ENCODE assay signal across 7 mouse cellular contexts in genomic region chr11:95145851-95146403, GRCm38 (mm10). TPM values are rescaled to one million over a fixed set of nuclear protein-coding genes. Genes with fewer than 3 reads are reported as not detected.
A peak's percentile ranks its signal among the peaks of the same experiment; 100 is the strongest.
DNase-seq lines count a peak whose midpoint lies in the region; ATAC-seq lines count a peak whose summit lies in the region.

Gene Dlx4, minus strand, starts transcription at chr11:95146263.

- H3K4me2 ChIP-seq in heart, embryonic 13.5 days, result peak within 1 kb of the TSS; percentile 78
- H3K4me2 ChIP-seq in limb, embryonic 15.5 days, result peak within 1 kb of the TSS; percentile 83
- peak within 1 kb of the TSS; percentile 67 for H3K4me2 ChIP-seq in midbrain, embryonic 16.5 days (ENCODE audit: low read length)

- ATAC-seq in heart, embryonic 13.5 days (ENCODE audit: extremely low read depth, insufficient number of reproducible peaks, low FRiP score, low TSS enrichment), result no peak
- ATAC-seq in limb, embryonic 15.5 days (ENCODE audit: insufficient number of reproducible peaks, low FRiP score, low TSS enrichment, low read depth), result no peak
- ATAC-seq in midbrain, embryonic 16.5 days, result peak; percentile 25; the same call in 1 of the 2 replicates

- no peak within 1 kb of the TSS for H3K27ac ChIP-seq in brown adipose tissue, adult 24 weeks (replicated peaks; ENCODE audit: low read depth, low read length)
- no peak within 1 kb of the TSS for H3K27ac ChIP-seq in heart, embryonic 13.5 days (replicated peaks)
- H3K27ac ChIP-seq in limb, embryonic 15.5 days, result 0 out of 2 replicates have a peak within 1 kb of the TSS, but pooled peaks have one; percentile 7
- H3K27ac ChIP-seq in midbrain, embryonic 16.5 days (ENCODE audit: low read length), result no peak within 1 kb of the TSS

- H3K9ac ChIP-seq in heart, embryonic 13.5 days, result peak within 1 kb of the TSS; percentile 72
- peak within 1 kb of the TSS; percentile 38; the same call in 1 of the 2 replicates for H3K9ac ChIP-seq in limb, embryonic 15.5 days
- H3K9ac ChIP-seq in midbrain, embryonic 16.5 days (ENCODE audit: low read depth, low read length), result peak within 1 kb of the TSS; percentile 48; the same call in 1 of the 2 replicates

- peaks cover 100% of the 10 kb centered on the region for H3K27me3 ChIP-seq in heart, embryonic 13.5 days (replicated peaks)
- H3K27me3 ChIP-seq in limb, embryonic 15.5 days, result peaks cover 99% of the 10 kb centered on the region
- peaks cover 76% of the 10 kb centered on the region for H3K27me3 ChIP-seq in midbrain, embryonic 16.5 days (ENCODE audit: control insufficient read depth, insufficient read depth, low read depth, low read length)

- H3K9me3 ChIP-seq in heart, embryonic 13.5 days, result no peaks in the 10 kb centered on the region
- no peaks in the 10 kb centered on the region for H3K9me3 ChIP-seq in limb, embryonic 15.5 days
- H3K9me3 ChIP-seq in midbrain, embryonic 16.5 days (replicated peaks; ENCODE audit: control insufficient read depth, low read length, poor library complexity, severe bottlenecking), result no peaks in the 10 kb centered on the region

- peak; percentile 54 to 63 for DNase-seq in urinary bladder, adult 18-20 months (ENCODE audit: low spot score in 2 of 2)
- DNase-seq in urinary bladder, postnatal 10 days (ENCODE audit: low spot score), result no peak
- DNase-seq in yolk sac, embryonic 10.5 days (ENCODE audit: low spot score), result peak; percentile 53

- peak within 1 kb of the TSS; percentile 45 for H3K4me3 ChIP-seq in brown adipose tissue, adult 24 weeks (ENCODE audit: insufficient read depth, low read depth, low read length)
- peak within 1 kb of the TSS; percentile 54 for H3K4me3 ChIP-seq in heart, embryonic 13.5 days
- H3K4me3 ChIP-seq in limb, embryonic 15.5 days, result peak within 1 kb of the TSS; percentile 48
- peak within 1 kb of the TSS; percentile 39 for H3K4me3 ChIP-seq in midbrain, embryonic 16.5 days (ENCODE audit: low read depth, low read length)

- peaks cover 13% of the 10 kb centered on the region for H3K4me1 ChIP-seq in brown adipose tissue, adult 24 weeks (ENCODE audit: control insufficient read depth, insufficient read depth, insufficient read length, low read length)
- peaks cover 37% of the 10 kb centered on the region for H3K4me1 ChIP-seq in heart, embryonic 13.5 days
- H3K4me1 ChIP-seq in limb, embryonic 15.5 days, result peaks cover 54% of the 10 kb centered on the region
- H3K4me1 ChIP-seq in midbrain, embryonic 16.5 days (ENCODE audit: control insufficient read depth, insufficient read depth, low read length), result peaks cover 20% of the 10 kb centered on the region

- no peaks in the 10 kb centered on the region for H3K36me3 ChIP-seq in heart, embryonic 13.5 days
- no peaks in the 10 kb centered on the region for H3K36me3 ChIP-seq in limb, embryonic 15.5 days
- H3K36me3 ChIP-seq in midbrain, embryonic 16.5 days (ENCODE audit: control insufficient read depth, insufficient read depth, low read length), result no peaks in the 10 kb centered on the region

- WGBS in heart, embryonic 13.5 days, result 2% methylated on average over 36 of the region's 48 CpGs
- WGBS in limb, embryonic 15.5 days, result under 1% methylated on average over 48 of the region's 48 CpGs
- WGBS in midbrain, embryonic 16.5 days, result under 1% methylated on average over 48 of the region's 48 CpGs

RNA-seq across cellular contexts. Expression of gene Dlx4, which starts in this region (rescaled TPM):
- polyA plus RNA-seq in brown adipose tissue, adult 24 weeks (2012; ENCODE audit: insufficient read depth, insufficient read length, missing spikeins), result not detected in 2 replicates
- polyA plus RNA-seq in heart, embryonic 13.5 days (2015; fragmentation: Nextera tagmentation; extraction: Ambion mirVana), result 0.06 and 0.08 TPM in 2 replicates
- 3.3 and 4.4 TPM in 2 replicates for polyA plus RNA-seq in limb, embryonic 15.5 days (2015; fragmentation: Nextera tagmentation; extraction: Ambion mirVana)
- 0.36 TPM in 1 of 2 replicates, not detected in the other for polyA plus RNA-seq in midbrain, embryonic 16.5 days (2015; fragmentation: Nextera tagmentation; extraction: Ambion mirVana)

Comparison
In these comparisons a context has a peak if more than half of its experiments do, and no peak if none do; other contexts are left out.
1. Peak in ATAC-seq, H3K4me3 ChIP-seq, H3K9ac ChIP-seq and H3K4me2 ChIP-seq in midbrain, embryonic 16.5 days; RNA of the gene not detected or under 1 TPM.